Mouse (Mus musculus): ENCODE data around the gene Dnase1l1. TPM values are rescaled to one million over a fixed set of nuclear protein-coding genes. Genes with fewer than 3 reads are reported as not detected.

Dnase1l1 gene
- total and polyA plus RNA-seq, 2 experiments from 2014 or later = 3.5 to 4.1 TPM

DNA sequence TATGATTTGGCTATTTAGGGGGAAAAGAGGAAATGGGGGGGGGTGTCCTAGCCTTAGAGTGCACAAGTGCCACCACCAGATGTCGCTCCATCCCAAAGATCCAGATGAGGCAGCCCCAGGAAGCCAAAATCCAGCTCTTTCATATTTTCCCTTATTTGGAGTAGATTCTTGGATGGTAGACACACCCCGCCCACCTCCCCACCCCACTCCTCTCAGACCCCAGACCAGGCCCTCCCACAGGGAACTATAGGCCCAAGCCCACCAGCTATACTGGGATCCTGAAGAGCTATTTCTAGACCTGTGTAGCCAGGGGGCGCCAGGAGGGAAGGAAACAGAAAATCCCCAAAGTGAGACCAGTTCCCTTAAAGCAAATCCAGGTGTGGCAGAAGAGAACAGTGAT lies 33.5 kb downstream of the Dnase1l1 start:
- H3K4me1 ChIP-seq (ENCODE audit: insufficient read depth, low read length) = no peaks in the 10 kb centered on the region
- no peaks in the 10 kb centered on the region for H3K9me3 ChIP-seq (ENCODE audit: low read length)
- ATAC-seq = 0 out of 2 replicates have a peak, but pooled peaks have one; percentile 17
- peak overlapping the region; percentile 58; the same call in 1 of the 2 replicates for H3K4me2 ChIP-seq (ENCODE audit: low read depth, low read length)
- 15% methylated on average over 3 of the region's 3 CpGs for WGBS
- no peak overlapping the region for H3K9ac ChIP-seq (replicated peaks; ENCODE audit: low read length)
- peak; percentile 75 for DNase-seq (ENCODE audit: low spot score)
- H3K4me3 ChIP-seq (ENCODE audit: low read length) = no peak overlapping the region
- H3K27ac ChIP-seq = peak overlapping the region; percentile 48; the same call in 1 of the 2 replicates
- peak; percentile 72 for TF ChIP-seq CTCF (IDR thresholded peaks at IDR 0.05; ENCODE audit: low read depth)
- no peaks in the 10 kb centered on the region for H3K27me3 ChIP-seq (ENCODE audit: insufficient read depth, low read length)
- no peaks in the 10 kb centered on the region for H3K36me3 ChIP-seq (ENCODE audit: insufficient read depth, low read length)

DNA sequence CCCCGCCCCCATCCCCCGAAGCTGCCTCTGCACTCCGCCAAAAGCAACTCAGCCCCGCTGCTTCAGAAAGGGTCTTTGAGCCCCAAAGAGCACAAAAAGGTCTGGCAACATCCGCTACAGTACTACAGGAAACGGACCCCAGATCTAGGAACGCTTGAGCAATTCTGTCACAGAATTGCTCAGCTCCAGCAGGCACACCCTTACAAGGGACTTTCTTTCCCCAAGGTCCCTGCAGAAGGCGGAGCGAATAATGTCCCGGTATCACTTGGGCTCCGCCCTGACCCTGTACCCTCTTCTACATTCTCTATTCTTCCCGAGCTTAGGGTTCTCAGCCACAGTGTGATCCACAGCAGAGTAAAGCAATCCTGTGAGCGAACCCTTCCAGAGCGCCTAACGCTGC lies 35.4 kb downstream of the Dnase1l1 start:
- H3K4me2 ChIP-seq (ENCODE audit: low read depth, low read length) = peak overlapping the region; percentile 68
- H3K36me3 ChIP-seq (ENCODE audit: insufficient read depth, low read length) = no peaks in the 10 kb centered on the region
- H3K9me3 ChIP-seq (ENCODE audit: low read length) = no peaks in the 10 kb centered on the region
- no peaks in the 10 kb centered on the region for H3K27me3 ChIP-seq (ENCODE audit: insufficient read depth, low read length)
- peak overlapping the region; percentile 44 for H3K9ac ChIP-seq (replicated peaks; ENCODE audit: low read length)
- peak overlapping the region; percentile 48 for H3K4me3 ChIP-seq (ENCODE audit: low read length)
- no peak; the same call in 1 of the 2 replicates for ATAC-seq
- peak overlapping the region; percentile 91; the same call in 1 of the 2 replicates for H3K27ac ChIP-seq
- TF ChIP-seq CTCF (IDR thresholded peaks at IDR 0.05; ENCODE audit: low read depth) = no peak
- no peaks in the 10 kb centered on the region for H3K4me1 ChIP-seq (ENCODE audit: insufficient read depth, low read length)
- no peak for DNase-seq (ENCODE audit: low spot score)
- WGBS = 27% methylated on average over 15 of the region's 15 CpGs

DNA sequence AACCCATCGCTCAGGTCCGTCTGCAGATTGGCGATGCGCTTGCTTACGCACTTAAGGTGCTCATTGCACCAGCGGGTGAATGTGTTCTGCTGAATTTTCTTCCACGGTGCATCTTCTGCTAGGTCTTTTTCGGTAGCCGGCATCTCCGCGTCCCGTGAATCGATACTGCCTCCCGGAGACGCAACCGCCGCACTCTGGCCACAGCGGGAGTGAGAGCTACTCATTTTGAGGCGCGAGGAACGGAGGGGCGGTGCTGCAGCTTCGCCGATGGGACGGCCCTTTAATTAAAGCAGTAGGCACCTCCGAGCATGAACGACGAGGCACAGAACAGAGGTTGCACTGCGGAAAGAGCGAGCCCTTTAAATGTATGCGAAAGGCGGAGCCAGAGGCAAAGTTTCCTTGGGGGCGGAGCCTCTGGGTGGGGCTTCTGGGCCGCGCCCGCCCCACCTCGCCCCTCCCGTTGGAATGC lies 35.9 kb downstream of the Dnase1l1 start:
- H3K27me3 ChIP-seq (ENCODE audit: insufficient read depth, low read length) = no peaks in the 10 kb centered on the region
- peak overlapping the region; percentile 48 for H3K4me3 ChIP-seq (ENCODE audit: low read length)
- DNase-seq (ENCODE audit: low spot score) (peak; percentile 94), ATAC-seq (peak; percentile 89)
- WGBS = 19% methylated on average over 38 of the region's 38 CpGs
- H3K9ac ChIP-seq (replicated peaks; ENCODE audit: low read length) = peak overlapping the region; percentile 68
- peak overlapping the region; percentile 68 for H3K4me2 ChIP-seq (ENCODE audit: low read depth, low read length)
- H3K4me1 ChIP-seq (ENCODE audit: insufficient read depth, low read length) = no peaks in the 10 kb centered on the region
- peak overlapping the region; percentile 91 for H3K27ac ChIP-seq
- no peak for TF ChIP-seq CTCF (IDR thresholded peaks at IDR 0.05; ENCODE audit: low read depth)
- H3K9me3 ChIP-seq (ENCODE audit: low read length) = no peaks in the 10 kb centered on the region
- peaks cover under 1% of the 10 kb centered on the region; the same call in 1 of the 2 replicates for H3K36me3 ChIP-seq (ENCODE audit: insufficient read depth, low read length)

DNA sequence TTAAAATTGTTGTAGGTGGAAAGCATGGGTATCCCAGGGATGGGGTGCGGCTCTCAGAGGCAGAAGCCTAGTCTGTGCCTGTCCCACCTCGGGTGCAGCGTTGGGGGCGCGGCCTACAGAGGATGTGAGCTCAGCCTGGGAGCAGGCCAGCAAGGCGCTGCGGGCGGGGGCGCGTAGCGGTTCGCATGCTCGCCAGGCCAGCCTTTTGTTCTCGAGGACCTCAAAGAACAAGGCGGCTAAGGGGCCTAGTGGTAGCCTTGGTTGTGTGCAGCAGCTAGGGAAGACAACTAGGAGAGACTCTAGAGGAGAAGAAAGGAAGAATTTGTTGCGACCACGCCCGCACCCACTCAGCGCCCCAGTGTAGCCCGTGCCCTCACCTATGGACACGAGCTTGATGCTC lies 36.5 kb downstream of the Dnase1l1 start:
- Histone ChIP-seq H3K4me3 (ENCODE audit: low read length) (peak overlapping the region; percentile 48), H3K27ac (peak overlapping the region; percentile 91), H3K4me1 (ENCODE audit: insufficient read depth, low read length) (no peaks in the 10 kb centered on the region), H3K4me2 (ENCODE audit: low read depth, low read length) (peak overlapping the region; percentile 68), H3K36me3 (ENCODE audit: insufficient read depth, low read length) (peaks cover 6% of the 10 kb centered on the region; the same call in 1 of the 2 replicates), H3K9me3 (ENCODE audit: low read length) (no peaks in the 10 kb centered on the region), H3K27me3 (ENCODE audit: insufficient read depth, low read length) (no peaks in the 10 kb centered on the region), H3K9ac (replicated peaks; ENCODE audit: low read length) (peak overlapping the region; percentile 68)
- WGBS = 42% methylated on average over 21 of the region's 21 CpGs
- DNase-seq (ENCODE audit: low spot score) = peak; percentile 84
- no peak for TF ChIP-seq CTCF (IDR thresholded peaks at IDR 0.05; ENCODE audit: low read depth)
- ATAC-seq = peak; percentile 60

DNA sequence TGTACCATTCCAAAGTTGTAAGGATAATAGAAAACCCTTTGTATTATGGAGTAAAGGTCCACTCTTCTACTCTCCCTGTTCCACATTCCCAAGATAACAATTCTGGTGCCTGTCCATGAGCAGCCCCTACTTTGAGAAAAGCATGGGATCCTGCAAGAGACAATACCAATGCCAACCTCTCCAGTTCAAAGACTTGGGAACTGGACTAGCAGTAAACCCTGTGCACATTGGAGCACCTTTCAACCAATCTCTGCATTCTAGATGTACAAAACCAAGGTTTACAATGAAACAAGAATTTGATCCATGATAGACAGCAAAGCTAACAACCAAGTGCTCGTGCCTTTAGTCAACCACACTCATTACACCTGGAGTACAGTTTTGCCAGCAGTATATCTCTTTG lies 37.0 kb downstream of the Dnase1l1 start:
- H3K27me3 ChIP-seq (ENCODE audit: insufficient read depth, low read length) = no peaks in the 10 kb centered on the region
- WGBS = 35% methylated on average over 1 of the region's 1 CpGs
- no peak for DNase-seq (ENCODE audit: low spot score)
- H3K9me3 ChIP-seq (ENCODE audit: low read length) = no peaks in the 10 kb centered on the region
- H3K4me2 ChIP-seq (ENCODE audit: low read depth, low read length) = peak overlapping the region; percentile 68
- H3K4me3 ChIP-seq (ENCODE audit: low read length) = peak overlapping the region; percentile 48
- H3K9ac ChIP-seq (replicated peaks; ENCODE audit: low read length) = peak overlapping the region; percentile 68
- no peak for ATAC-seq
- peak overlapping the region; percentile 91 for H3K27ac ChIP-seq
- no peak for TF ChIP-seq CTCF (IDR thresholded peaks at IDR 0.05; ENCODE audit: low read depth)
- H3K4me1 ChIP-seq (ENCODE audit: insufficient read depth, low read length) = no peaks in the 10 kb centered on the region
- peaks cover 6% of the 10 kb centered on the region; the same call in 1 of the 2 replicates for H3K36me3 ChIP-seq (ENCODE audit: insufficient read depth, low read length)

DNA sequence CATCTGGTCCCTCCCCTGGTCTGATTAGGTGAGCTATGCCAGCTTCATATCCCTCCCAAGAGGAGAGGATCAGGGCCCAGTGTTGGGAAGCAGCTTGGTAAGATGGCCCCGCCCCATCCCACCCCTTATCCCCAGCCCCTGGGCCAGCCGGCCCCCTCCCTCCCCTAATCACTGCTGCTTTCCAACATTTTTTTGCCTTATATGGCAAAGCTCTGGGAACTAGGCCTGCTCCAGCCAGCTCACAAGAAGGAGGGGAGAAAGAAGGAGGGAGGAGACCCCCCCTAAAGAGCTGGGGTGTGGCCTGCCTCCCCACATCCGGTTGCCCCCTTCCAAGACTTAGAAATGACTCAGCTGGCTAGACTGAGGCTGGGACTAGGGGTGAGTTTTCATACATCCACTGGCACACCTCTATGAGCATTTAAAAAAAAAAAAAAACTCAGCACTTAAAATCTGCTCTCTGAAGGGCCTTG lies 37.5 kb downstream of the Dnase1l1 start:
- ATAC-seq (peak; percentile 63), DNase-seq (ENCODE audit: low spot score) (peak; percentile 70)
- peak overlapping the region; percentile 68 for H3K9ac ChIP-seq (replicated peaks; ENCODE audit: low read length)
- H3K4me1 ChIP-seq (ENCODE audit: insufficient read depth, low read length) = no peaks in the 10 kb centered on the region
- peak overlapping the region; percentile 68 for H3K4me2 ChIP-seq (ENCODE audit: low read depth, low read length)
- H3K27me3 ChIP-seq (ENCODE audit: insufficient read depth, low read length) = no peaks in the 10 kb centered on the region
- peaks cover 6% of the 10 kb centered on the region; the same call in 1 of the 2 replicates for H3K36me3 ChIP-seq (ENCODE audit: insufficient read depth, low read length)
- H3K9me3 ChIP-seq (ENCODE audit: low read length) = no peaks in the 10 kb centered on the region
- H3K4me3 ChIP-seq (ENCODE audit: low read length) = peak overlapping the region; percentile 48
- 29% methylated on average over 3 of the region's 3 CpGs for WGBS
- H3K27ac ChIP-seq = peak overlapping the region; percentile 91
- no peak for TF ChIP-seq CTCF (IDR thresholded peaks at IDR 0.05; ENCODE audit: low read depth)

DNA sequence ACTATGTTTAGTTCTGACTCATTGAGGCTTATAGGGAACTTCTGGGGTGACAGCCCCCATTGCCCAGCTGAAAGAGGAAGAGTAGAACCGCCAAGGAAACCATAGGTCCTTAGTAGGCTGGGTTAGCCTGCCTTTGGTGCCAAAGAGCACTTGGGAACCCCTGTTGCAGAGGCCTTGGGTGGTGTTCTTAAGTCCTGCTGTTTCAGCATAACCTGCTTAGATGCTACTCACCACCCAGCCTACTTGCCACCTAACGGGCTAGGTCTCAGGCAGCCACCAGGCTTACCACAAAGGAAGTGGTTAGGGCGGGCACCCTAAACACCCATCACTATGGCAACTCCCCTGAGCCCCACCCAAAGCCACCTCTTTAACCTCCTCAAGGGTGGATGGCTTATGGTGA lies 38.3 kb downstream of the Dnase1l1 start:
- 66% methylated on average over 3 of the region's 3 CpGs for WGBS
- DNase-seq (ENCODE audit: low spot score) (no peak), ATAC-seq (no peak)
- no peaks in the 10 kb centered on the region for H3K9me3 ChIP-seq (ENCODE audit: low read length)
- no peaks in the 10 kb centered on the region for H3K4me1 ChIP-seq (ENCODE audit: insufficient read depth, low read length)
- H3K4me3 ChIP-seq (ENCODE audit: low read length) = peak overlapping the region; percentile 48
- H3K27me3 ChIP-seq (ENCODE audit: insufficient read depth, low read length) = no peaks in the 10 kb centered on the region
- peaks cover 6% of the 10 kb centered on the region; the same call in 1 of the 2 replicates for H3K36me3 ChIP-seq (ENCODE audit: insufficient read depth, low read length)
- H3K9ac ChIP-seq (replicated peaks; ENCODE audit: low read length) = no peak overlapping the region; the same call in 1 of the 2 replicates
- no peak for TF ChIP-seq CTCF (IDR thresholded peaks at IDR 0.05; ENCODE audit: low read depth)
- peak overlapping the region; percentile 68 for H3K4me2 ChIP-seq (ENCODE audit: low read depth, low read length)
- peak overlapping the region; percentile 91; the same call in 1 of the 2 replicates for H3K27ac ChIP-seq
